Mouse (Mus musculus): ENCODE measurements around the gene Sertad4. TPM values are rescaled to one million over a fixed set of nuclear protein-coding genes. Genes with fewer than 3 reads are reported as not detected.

Gene Sertad4
- polyA plus RNA-seq, 1 experiment from 2014 or later, result 9.4 TPM

DNA sequence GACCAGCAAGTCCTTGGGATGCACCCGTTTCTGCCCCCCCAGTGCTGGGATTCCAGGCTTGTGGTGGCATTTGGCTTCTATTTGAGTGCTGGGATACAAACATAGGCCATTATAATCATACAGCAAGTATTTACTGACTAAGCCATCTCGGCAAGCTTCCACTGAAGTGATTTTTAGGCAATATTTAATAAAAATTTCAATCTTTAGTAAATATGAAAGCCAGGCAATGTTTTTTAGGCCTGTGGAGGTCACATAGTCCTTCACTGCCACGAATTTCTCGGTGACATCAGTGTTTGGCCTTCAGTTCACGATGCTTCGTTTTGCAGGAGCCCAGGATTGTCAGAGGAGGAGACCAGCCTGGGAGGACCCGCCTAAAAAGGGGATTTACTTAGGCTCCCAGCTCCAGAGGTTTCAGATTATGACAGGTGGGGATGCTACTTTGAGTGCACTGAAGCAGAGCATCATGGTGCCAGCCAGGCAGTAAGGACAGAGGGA is 23.6 kb upstream of the Sertad4 start:
- Histone ChIP-seq H3K4me1 (replicated peaks; ENCODE audit: control insufficient read depth, insufficient read depth, low read length) (no peaks in the 10 kb centered on the region), H3K4me3 (ENCODE audit: low read length) (no peak overlapping the region), H3K27me3 (ENCODE audit: control insufficient read depth, insufficient read depth, low read depth, low read length) (no peaks in the 10 kb centered on the region), H3K36me3 (ENCODE audit: control insufficient read depth, insufficient read depth, low read length) (no peaks in the 10 kb centered on the region), H3K4me2 (ENCODE audit: low read depth, low read length) (no peak overlapping the region), H3K9me3 (ENCODE audit: control insufficient read depth, low read length) (no peaks in the 10 kb centered on the region), H3K9ac (ENCODE audit: low read length) (no peak overlapping the region), H3K27ac (ENCODE audit: low read length) (no peak overlapping the region)
- no peak for ATAC-seq (ENCODE audit: low read depth)
- 83% methylated on average over 7 of the region's 7 CpGs for WGBS

DNA sequence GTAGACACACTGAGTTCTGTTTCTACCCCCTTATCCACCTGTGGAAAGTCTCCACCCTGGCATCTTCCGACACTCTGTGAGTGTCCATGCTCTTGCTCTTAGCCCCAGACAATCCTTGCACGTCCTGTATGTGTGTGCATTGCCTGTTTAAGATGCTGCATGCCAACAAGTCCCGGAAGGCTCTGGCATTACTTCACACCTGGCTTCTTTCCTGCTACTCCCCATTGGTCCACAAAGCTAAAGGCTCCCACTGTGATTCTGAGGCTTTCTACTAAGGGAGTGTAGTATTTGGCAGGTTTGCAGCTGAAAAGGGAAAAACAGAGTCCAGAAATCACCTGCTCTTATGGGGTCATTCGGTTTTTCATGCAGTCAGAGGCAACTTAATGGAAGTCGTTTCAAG is 17.3 kb upstream of the Sertad4 start:
- no peak for ATAC-seq (ENCODE audit: low read depth)
- Histone ChIP-seq H3K27ac (ENCODE audit: low read length) (no peak overlapping the region), H3K4me2 (ENCODE audit: low read depth, low read length) (no peak overlapping the region), H3K27me3 (ENCODE audit: control insufficient read depth, insufficient read depth, low read depth, low read length) (no peaks in the 10 kb centered on the region), H3K9ac (ENCODE audit: low read length) (no peak overlapping the region), H3K4me1 (replicated peaks; ENCODE audit: control insufficient read depth, insufficient read depth, low read length) (no peaks in the 10 kb centered on the region), H3K4me3 (ENCODE audit: low read length) (no peak overlapping the region), H3K36me3 (ENCODE audit: control insufficient read depth, insufficient read depth, low read length) (no peaks in the 10 kb centered on the region), H3K9me3 (ENCODE audit: control insufficient read depth, low read length) (no peaks in the 10 kb centered on the region)
- 62% methylated on average over 5 of the region's 5 CpGs for WGBS

DNA sequence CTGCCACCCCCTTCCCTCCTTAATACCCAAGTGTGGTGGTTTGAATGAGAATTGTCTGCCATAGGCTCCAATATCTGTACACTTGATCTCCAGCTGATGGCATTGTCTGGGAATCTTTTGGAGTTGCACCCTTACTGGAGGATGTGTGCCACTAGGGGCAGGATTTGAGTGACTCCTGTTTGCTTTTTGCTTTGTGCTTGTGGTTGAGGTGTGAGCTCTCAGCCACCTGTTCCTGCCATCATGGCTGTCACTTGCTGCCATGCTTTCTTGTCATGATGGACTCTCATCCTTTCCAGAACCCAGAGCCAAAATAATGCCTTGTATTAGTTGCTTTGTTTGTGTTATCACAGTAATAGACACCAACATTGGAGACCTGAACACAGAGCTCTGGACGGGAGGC is 14.2 kb upstream of the Sertad4 start:
- WGBS, result 72% methylated on average over 1 of the region's 1 CpGs
- H3K27me3 ChIP-seq (ENCODE audit: control insufficient read depth, insufficient read depth, low read depth, low read length), result no peaks in the 10 kb centered on the region
- H3K27ac ChIP-seq (ENCODE audit: low read length), result no peak overlapping the region
- H3K4me2 ChIP-seq (ENCODE audit: low read depth, low read length), result no peak overlapping the region
- H3K9ac ChIP-seq (ENCODE audit: low read length), result no peak overlapping the region
- no peaks in the 10 kb centered on the region for H3K4me1 ChIP-seq (replicated peaks; ENCODE audit: control insufficient read depth, insufficient read depth, low read length)
- no peaks in the 10 kb centered on the region for H3K36me3 ChIP-seq (ENCODE audit: control insufficient read depth, insufficient read depth, low read length)
- H3K4me3 ChIP-seq (ENCODE audit: low read length), result no peak overlapping the region
- no peaks in the 10 kb centered on the region for H3K9me3 ChIP-seq (ENCODE audit: control insufficient read depth, low read length)
- ATAC-seq (ENCODE audit: low read depth), result no peak

DNA sequence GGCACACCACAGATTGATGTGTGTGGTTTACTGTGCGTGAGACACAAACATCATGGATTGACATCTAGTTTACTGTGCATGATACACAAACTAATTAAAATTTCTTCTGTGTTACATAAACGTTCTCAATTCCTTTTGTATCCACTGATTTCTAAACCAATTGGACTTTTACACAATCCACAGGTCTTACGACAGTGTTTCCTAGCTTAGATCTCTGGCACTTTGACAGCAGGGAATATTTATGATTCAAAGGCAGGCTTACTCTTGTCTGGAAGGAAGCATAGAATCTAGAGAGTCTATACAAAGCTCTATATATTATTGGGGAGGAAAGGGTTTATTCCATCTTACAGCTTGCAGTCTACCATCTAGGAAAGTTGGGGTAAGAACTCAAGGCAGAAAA is 8.9 kb upstream of the Sertad4 start:
- ATAC-seq (ENCODE audit: low read depth), result no peak
- 68% methylated on average over 3 of the region's 3 CpGs for WGBS
- Histone ChIP-seq H3K9me3 (ENCODE audit: control insufficient read depth, low read length) (no peaks in the 10 kb centered on the region), H3K9ac (ENCODE audit: low read length) (no peak overlapping the region), H3K27me3 (ENCODE audit: control insufficient read depth, insufficient read depth, low read depth, low read length) (no peaks in the 10 kb centered on the region), H3K27ac (ENCODE audit: low read length) (no peak overlapping the region), H3K4me2 (ENCODE audit: low read depth, low read length) (no peak overlapping the region), H3K4me1 (replicated peaks; ENCODE audit: control insufficient read depth, insufficient read depth, low read length) (no peaks in the 10 kb centered on the region), H3K4me3 (ENCODE audit: low read length) (no peak overlapping the region), H3K36me3 (ENCODE audit: control insufficient read depth, insufficient read depth, low read length) (no peaks in the 10 kb centered on the region)

DNA sequence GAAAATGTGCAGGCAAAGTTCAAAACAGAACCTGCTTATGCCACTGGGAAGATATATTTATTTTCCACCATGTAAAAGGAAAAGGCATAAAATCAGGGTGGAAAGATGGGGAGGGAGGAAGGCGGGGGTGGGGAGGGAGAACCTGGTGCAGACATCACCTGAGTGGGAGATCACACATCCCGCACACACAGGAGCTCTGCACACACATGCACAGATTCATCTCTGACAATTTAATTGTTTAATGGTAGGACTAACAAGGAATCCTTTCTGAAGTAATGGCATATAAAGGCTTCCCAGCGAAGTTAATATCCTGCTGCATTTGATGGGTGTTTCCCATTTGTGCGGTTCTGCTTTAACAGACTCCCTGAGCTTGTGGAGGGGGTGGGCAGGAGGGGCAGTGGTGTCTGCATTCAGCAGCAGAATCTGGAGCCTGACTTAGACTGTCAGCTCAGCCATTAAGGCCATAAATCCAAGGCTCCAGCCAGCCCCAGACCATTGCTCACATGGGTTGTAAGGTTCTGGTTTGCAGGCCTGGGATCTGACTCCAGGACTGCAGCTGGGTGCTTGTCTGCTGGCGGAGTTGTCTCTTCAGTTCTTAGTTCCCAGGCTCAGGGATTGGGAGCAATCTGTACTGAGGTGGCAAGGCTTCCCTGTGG is 5.9 kb upstream of the Sertad4 start:
- Histone ChIP-seq H3K9ac (ENCODE audit: low read length) (no peak overlapping the region), H3K4me3 (ENCODE audit: low read length) (no peak overlapping the region), H3K27ac (ENCODE audit: low read length) (no peak overlapping the region), H3K4me2 (ENCODE audit: low read depth, low read length) (no peak overlapping the region), H3K9me3 (ENCODE audit: control insufficient read depth, low read length) (no peaks in the 10 kb centered on the region), H3K27me3 (ENCODE audit: control insufficient read depth, insufficient read depth, low read depth, low read length) (peaks cover 3% of the 10 kb centered on the region; the same call in 1 of the 2 replicates), H3K4me1 (replicated peaks; ENCODE audit: control insufficient read depth, insufficient read depth, low read length) (0 out of 2 replicates have a peak, but pooled peaks cover 2% of the 10 kb centered on the region), H3K36me3 (ENCODE audit: control insufficient read depth, insufficient read depth, low read length) (no peaks in the 10 kb centered on the region)
- no peak for ATAC-seq (ENCODE audit: low read depth)
- 70% methylated on average over 5 of the region's 5 CpGs for WGBS

DNA sequence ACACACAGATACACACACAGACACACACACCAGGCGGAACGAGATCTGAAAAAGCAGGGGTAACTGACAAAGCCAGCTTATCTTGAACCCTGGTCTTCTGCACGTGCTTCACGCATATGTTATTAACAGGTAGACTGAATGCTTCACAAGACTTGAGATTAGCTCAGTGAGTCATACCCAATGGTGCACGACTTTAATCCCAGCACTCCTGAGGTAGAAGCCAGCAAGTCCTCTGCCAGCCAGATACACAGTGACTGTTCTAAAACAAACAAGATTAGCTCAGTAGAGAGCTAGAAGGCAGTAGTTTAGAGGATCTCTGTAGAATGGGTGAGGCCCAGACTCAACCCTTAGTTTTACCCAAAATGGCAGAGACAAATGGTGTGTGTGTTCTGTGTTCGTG is 4.7 kb upstream of the Sertad4 start:
- Histone ChIP-seq H3K9ac (ENCODE audit: low read length) (no peak overlapping the region), H3K4me3 (ENCODE audit: low read length) (no peak overlapping the region), H3K4me2 (ENCODE audit: low read depth, low read length) (no peak overlapping the region), H3K27ac (ENCODE audit: low read length) (no peak overlapping the region), H3K9me3 (ENCODE audit: control insufficient read depth, low read length) (no peaks in the 10 kb centered on the region), H3K4me1 (replicated peaks; ENCODE audit: control insufficient read depth, insufficient read depth, low read length) (peaks cover 8% of the 10 kb centered on the region), H3K36me3 (ENCODE audit: control insufficient read depth, insufficient read depth, low read length) (no peaks in the 10 kb centered on the region), H3K27me3 (ENCODE audit: control insufficient read depth, insufficient read depth, low read depth, low read length) (peaks cover 3% of the 10 kb centered on the region; the same call in 1 of the 2 replicates)
- WGBS, result 59% methylated on average over 6 of the region's 6 CpGs
- ATAC-seq (ENCODE audit: low read depth), result no peak

DNA sequence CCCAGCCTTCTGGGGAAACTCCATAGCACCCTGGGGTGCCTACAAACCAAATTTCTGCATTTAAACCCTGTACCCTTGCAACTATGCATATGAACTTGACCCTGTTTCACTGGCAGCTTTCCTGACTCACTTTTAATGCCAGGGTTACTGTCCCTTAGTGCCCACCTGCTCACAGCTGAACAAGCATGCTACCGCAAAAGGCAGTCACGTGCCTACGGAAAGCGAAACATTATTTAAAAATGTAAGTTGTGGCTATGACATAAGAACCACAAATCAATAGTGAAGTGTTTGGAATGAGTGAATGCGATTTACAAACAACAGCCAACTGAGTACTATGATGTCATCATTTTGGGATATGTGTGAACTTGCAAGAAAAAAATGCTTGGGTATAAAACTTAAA is 2.0 kb upstream of the Sertad4 start:
- no peak overlapping the region for H3K4me2 ChIP-seq (ENCODE audit: low read depth, low read length)
- no peaks in the 10 kb centered on the region for H3K36me3 ChIP-seq (ENCODE audit: control insufficient read depth, insufficient read depth, low read length)
- ATAC-seq (ENCODE audit: low read depth), result no peak
- peaks cover 24% of the 10 kb centered on the region for H3K4me1 ChIP-seq (replicated peaks; ENCODE audit: control insufficient read depth, insufficient read depth, low read length)
- peaks cover 3% of the 10 kb centered on the region; the same call in 1 of the 2 replicates for H3K27me3 ChIP-seq (ENCODE audit: control insufficient read depth, insufficient read depth, low read depth, low read length)
- H3K27ac ChIP-seq (ENCODE audit: low read length), result no peak overlapping the region
- H3K9me3 ChIP-seq (ENCODE audit: control insufficient read depth, low read length), result no peaks in the 10 kb centered on the region
- H3K4me3 ChIP-seq (ENCODE audit: low read length), result no peak overlapping the region
- WGBS, result 77% methylated on average over 5 of the region's 5 CpGs
- no peak overlapping the region for H3K9ac ChIP-seq (ENCODE audit: low read length)

DNA sequence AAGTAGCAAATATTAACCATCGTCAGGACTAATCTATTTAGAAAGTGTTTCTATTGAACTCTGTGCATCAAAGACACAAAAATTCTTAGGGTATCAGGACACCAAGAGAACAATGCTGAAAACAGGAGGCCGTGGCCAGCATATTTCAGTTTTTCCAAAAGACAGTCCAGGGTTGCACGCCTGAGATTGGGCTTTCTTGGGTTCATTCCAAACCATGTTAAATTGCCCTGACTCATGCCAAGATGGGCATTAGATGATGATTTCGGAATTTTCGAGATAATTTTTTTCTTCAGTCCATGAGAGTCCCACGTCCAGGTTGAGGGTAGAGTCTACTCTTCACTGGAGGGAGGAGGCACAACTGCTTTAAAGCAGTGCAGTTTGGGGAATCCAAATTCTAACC is 1.4 kb upstream of the Sertad4 start:
- 69% methylated on average over 6 of the region's 6 CpGs for WGBS
- Histone ChIP-seq H3K27ac (ENCODE audit: low read length) (no peak overlapping the region), H3K27me3 (ENCODE audit: control insufficient read depth, insufficient read depth, low read depth, low read length) (peaks cover 3% of the 10 kb centered on the region; the same call in 1 of the 2 replicates), H3K9ac (ENCODE audit: low read length) (no peak overlapping the region), H3K4me3 (ENCODE audit: low read length) (no peak overlapping the region), H3K9me3 (ENCODE audit: control insufficient read depth, low read length) (no peaks in the 10 kb centered on the region), H3K4me2 (ENCODE audit: low read depth, low read length) (no peak overlapping the region), H3K36me3 (ENCODE audit: control insufficient read depth, insufficient read depth, low read length) (no peaks in the 10 kb centered on the region), H3K4me1 (replicated peaks; ENCODE audit: control insufficient read depth, insufficient read depth, low read length) (peaks cover 29% of the 10 kb centered on the region)
- no peak for ATAC-seq (ENCODE audit: low read depth)

DNA sequence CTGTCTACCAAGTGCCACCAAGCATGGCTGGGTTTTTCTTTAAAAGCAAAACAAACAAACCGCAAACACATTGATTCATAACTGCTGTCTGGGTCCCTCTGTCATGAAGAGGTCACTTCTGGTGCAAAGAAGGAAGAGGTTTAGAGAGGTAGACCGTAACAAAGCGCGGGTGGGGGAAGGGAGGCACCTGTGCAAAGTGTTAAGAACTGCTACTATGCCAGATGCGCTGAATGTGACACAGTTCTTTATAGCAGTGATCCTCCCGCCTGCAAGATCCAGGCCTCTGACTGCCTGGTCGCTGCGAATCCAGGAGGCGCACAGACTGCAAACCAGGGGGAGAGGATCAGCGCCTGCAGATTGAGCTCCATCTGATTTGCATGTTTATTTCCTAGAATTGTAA is 855 bp upstream of the Sertad4 start:
- H3K9ac ChIP-seq (ENCODE audit: low read length), result no peak overlapping the region

More for the DNA sequence above, 855 bp upstream of the Sertad4 start:
- Histone ChIP-seq H3K4me1 (replicated peaks; ENCODE audit: control insufficient read depth, insufficient read depth, low read length) (peaks cover 34% of the 10 kb centered on the region), H3K4me2 (ENCODE audit: low read depth, low read length) (peak overlapping the region; percentile 87), H3K36me3 (ENCODE audit: control insufficient read depth, insufficient read depth, low read length) (no peaks in the 10 kb centered on the region), H3K4me3 (ENCODE audit: low read length) (no peak overlapping the region), H3K27ac (ENCODE audit: low read length) (no peak overlapping the region), H3K27me3 (ENCODE audit: control insufficient read depth, insufficient read depth, low read depth, low read length) (peaks cover 3% of the 10 kb centered on the region; the same call in 1 of the 2 replicates), H3K9me3 (ENCODE audit: control insufficient read depth, low read length) (no peaks in the 10 kb centered on the region)
- WGBS, result 26% methylated on average over 10 of the region's 10 CpGs
- ATAC-seq (ENCODE audit: low read depth), result no peak
